Mouse (Mus musculus): ENCODE measurements around the gene E130114P18Rik.

Gene E130114P18Rik

DNA sequence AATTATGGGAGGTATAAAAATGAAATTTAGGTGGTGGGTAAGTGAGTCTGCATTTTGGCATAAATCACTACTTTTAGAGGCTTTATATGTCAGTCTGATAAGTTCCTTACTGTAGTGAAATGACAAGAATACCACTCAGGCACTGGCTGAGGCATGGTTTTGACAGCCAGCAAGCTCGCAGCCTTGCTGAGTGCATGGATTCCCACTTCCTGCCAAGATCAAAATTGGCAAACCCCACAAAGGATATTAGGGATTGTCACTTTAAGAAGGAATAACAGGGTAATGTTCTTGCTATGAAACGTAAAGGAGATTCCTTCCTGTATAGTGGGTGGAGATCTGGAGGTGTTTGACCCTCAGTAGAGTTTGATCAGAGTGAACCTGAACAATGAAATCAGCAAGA lies 27.4 kb upstream of the E130114P18Rik start:
- no peak for DNase-seq (ENCODE audit: low spot score in 2 of 2)

DNA sequence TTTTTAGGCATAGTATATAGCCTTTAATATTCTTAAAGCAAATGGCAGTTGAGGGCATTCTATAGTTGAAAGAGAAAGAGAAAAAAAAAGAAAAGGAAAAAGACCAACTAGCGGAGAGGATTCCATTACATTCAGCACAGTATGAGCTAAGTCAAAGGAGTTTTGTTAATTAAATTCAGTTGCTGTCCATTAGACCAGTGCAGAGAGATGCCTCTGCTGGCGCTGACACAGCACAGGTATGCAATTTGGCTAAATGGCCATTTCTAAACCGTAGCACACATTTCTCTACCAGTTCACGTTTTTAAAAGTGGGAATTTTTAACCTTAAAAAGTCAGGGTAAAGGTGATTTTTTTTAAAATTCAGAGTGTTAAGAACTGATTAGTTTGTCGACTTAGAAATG lies 26.8 kb upstream of the E130114P18Rik start:
- DNase-seq (ENCODE audit: low spot score in 2 of 2): no peak

DNA sequence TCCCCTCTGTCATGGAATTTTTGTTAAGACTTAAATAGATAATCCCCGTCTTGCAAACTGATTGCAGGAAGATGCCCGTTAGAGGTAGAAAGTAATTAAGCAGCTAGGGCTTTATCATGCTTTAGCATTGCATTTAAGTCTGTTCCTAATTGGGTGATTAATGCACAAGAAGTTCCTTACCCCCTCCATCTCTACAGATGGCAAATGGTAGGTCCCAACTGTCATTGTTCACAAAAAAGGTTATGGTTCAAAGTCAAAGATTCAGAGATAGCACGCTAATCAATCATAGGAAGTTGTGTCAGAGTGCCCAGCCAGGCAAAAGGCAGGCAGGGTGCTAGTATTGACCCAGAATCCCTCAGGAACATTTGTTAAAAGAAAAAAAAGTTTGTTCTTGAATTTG lies 25.9 kb upstream of the E130114P18Rik start:
- no peak for DNase-seq (ENCODE audit: low spot score in 2 of 2)

DNA sequence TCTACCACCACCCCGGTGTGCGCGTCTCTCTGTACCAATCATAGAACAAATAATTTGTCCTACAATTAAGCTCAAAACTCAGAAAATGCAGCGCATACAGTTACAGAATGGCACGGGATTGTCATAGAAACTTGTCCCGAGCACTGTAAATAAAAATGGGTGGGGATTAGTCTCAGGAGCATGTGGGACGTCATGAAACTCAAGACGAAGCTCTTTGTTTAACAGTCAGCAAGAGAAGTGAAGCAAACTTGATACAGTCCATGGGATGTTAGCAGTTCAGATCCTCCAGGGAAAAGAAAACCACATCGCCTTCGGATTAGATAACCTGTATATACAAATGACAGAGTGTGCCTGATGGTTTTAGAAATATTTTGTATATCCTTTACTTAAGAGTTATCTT lies 18.6 kb upstream of the E130114P18Rik start:
- DNase-seq (ENCODE audit: low spot score in 2 of 2): no peak

DNA sequence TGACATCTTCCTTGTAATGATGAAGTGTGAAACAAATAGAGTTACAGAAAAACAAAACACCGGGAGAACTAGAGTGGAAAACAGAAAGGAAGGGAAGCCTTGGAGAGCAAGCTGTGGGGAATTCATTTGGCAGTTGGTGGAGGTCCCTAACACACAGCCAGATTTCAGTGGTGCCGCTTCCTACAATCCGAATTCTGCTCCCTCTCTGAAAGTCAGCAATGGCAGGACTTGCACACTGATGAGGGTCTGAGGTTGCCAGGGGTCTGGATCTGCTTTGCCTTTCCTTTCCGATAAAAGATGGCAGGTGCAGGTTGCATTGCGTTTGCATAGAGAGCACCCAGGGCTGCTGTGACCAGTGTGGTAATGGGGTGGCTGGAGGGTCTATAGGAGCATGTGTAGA lies 18.1 kb upstream of the E130114P18Rik start:
- no peak for DNase-seq (ENCODE audit: low spot score in 2 of 2)

DNA sequence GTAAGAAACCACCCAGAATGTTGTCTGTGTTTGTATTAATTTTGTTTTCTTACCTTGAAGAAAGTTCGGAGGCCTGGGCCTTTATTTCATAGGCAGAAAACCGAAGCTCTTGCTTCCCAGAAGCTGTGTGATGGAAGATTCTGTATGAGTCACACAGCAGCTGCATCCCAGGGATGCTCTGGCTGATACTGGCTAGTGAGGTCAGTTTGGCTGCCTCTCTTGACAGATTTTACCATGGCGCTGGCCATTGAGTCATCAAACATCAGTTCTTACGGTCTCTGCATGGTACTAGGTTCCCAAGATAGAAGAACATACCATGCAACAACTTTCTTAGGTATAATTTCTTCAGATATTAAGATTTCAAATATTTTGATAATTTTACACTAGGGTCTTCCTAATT lies 17.0 kb upstream of the E130114P18Rik start:
- no peak for DNase-seq (ENCODE audit: low spot score in 2 of 2)

DNA sequence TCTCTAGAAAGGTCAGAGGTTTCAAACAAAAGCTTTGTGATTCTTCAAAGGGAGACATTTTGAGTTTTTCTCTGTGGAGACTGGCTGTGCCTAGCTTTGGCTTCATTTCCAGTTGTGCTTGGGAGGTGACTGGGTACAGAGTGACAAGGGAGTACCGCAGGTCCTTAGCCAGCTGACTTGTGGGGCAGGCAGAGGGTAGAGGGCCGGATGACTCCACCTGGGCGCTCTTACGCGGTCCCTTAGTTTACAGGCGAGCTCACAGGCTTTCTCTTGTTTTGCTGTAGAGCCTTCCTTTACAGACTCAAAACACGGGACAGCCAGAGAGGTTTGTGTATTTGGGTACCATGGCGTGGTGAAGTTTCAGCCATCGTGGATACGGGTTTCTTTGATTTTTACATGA lies 16.1 kb upstream of the E130114P18Rik start:
- DNase-seq (ENCODE audit: low spot score in 2 of 2): no peak

DNA sequence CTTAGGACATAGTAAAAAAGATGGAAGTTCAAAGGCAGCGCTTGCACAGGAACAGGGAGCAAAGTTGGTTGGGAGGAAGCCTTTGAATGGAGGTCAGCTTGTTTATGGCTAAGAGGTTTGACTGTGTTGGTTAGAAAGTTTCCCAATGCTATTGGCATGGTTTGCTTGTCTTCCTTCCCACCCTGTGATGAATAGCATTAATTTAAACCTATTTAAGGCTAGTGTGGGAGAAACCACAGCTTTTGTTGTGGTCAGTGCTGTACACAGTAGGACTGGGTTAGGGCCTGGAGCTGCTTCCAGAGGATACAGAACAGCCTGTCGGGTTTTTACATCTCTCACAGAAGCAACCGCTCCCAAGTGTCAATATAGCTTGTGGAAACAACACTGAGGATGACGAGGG lies 10.7 kb upstream of the E130114P18Rik start:
- DNase-seq (ENCODE audit: low spot score in 2 of 2): no peak

DNA sequence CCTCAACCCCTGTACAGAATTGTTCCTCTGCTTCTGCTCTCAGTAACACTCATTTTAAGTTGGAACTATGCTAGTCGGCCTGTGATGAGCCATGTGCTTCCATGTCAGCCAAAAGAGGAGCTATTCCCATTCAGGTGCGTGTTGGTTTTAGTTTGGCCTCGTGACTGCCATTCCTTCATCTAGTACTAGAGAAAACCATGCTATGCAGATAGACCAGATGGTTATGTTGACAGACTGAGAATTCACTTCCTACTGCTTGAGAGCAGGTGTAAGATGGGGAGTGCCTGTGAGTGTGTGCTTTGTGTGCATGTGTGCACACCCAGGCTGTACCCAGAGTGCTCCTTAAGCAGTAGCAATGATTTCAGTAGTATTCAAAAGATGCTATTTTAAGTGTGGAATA lies 9.6 kb upstream of the E130114P18Rik start:
- DNase-seq (ENCODE audit: low spot score in 2 of 2): no peak

DNA sequence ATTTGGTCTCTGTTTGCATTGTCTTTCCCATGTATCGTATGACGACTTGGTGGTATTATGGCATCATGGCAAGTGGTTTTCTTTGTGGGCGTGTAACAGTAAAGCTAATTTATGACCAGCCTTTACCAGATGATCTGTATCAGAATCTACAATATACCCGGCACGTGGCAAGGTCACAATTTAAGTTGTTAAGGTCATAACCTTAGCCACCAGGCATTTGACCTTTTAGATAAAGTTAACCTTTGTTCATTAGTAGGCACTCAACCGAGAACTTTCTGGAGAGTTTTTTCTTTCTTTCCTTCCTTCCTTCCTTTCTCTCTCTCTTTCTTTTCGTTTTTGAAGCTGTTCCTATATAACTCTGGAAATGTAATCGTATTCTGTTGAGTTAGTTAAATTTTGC lies 8.7 kb upstream of the E130114P18Rik start:
- no peak for DNase-seq (ENCODE audit: low spot score in 2 of 2)

DNA sequence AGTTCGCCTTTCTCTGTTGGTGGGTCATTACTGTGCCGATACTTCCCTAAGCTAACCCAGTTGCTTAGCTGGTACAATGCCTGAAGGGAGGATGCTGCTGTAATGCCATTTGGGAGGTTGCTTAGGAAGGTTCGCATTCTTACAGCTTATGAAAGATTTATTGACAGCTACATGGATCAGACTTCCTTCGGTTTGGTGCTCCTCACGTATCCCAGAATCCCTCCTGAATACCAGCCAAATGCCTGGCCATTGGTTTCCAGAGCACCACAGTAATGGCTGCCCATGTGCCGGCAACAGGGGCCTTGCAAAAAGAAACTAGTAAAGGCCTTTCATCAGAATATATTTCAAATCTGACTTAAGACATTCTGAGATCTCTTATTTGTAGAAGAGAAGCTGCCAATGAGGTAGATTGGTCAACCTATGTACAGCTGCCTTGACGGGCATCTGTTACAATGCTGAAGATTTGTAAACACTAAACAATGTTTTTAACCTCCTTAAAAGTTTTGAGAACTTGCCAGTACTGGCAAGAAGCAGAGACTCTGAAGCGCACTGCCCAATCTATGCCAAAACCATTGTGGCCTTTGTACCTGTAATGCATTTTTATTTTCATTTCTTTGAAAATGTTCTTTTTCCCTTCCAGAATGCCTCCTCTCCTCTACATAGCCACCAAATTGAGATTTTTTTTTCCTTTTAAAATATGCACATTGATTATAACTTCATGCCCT lies 7.8 kb upstream of the E130114P18Rik start:
- no peak for DNase-seq (ENCODE audit: low spot score in 2 of 2)

DNA sequence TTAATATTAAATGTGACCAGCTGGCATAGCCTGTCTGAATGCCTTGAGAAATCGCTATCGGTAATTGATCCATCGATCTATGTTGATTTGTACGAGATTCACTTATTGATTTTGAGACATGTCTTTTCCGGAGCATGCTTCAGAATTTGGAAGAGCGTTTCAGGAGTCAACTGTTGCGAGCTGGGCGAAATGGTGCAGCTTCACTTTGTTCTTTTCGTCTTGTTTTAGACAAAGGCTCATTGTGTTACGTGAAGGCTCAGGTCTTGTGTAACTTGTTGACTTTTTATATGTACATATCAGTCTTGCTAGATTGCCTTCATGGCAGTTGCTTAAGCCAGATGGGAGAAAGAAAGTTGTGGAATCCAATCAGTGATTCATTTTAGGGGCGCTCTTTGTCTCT lies 6.4 kb upstream of the E130114P18Rik start:
- no peak for DNase-seq (ENCODE audit: low spot score in 2 of 2)

DNA sequence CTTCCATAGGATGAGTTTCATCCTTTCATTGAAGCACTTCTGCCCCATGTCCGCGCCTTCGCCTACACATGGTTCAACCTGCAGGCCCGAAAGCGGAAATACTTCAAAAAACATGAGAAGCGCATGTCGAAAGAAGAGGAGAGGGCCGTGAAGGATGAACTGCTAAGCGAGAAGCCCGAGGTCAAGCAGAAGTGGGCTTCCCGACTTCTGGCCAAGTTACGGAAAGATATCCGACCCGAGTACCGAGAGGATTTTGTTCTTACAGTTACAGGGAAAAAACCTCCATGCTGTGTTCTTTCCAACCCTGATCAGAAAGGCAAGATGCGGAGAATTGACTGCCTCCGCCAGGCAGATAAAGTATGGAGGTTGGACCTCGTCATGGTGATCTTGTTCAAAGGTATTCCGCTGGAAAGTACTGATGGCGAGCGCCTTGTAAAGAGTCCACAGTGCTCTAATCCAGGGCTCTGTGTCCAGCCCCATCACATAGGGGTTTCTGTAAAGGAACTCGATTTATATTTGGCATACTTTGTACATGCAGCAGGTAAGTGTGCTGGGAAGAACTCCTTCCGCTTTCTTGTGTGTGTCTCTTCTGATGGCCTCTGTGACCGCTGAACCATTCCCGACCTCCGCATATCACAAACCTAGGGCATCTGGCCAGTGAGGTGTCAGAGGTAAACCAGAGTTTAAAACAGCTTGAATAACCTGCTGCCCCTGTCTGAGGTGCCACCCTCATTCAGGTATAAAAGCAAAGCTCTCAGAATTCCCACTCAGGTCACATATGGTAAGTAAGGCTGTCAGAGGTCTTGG lies 5.4 kb upstream of the E130114P18Rik start:
- DNase-seq (ENCODE audit: low spot score in 2 of 2): no peak

DNA sequence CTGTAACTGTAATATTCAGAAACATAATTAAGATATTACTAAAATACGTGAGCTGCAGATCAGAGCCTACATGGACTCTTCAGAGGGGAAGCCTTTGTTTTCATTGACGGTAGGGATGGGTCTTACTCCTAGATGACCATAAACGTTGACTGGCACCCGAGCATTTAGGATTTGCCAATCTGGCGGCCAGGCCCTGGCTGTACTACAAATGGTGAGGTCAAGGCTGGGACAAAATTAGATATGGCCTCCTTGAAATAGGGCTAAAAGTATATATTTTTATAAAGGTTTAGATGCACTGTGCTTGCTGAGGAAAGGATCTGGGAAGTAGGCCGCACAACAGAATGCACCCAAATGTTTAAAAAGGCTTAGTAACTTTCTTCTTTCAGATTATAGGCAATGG lies 4.6 kb upstream of the E130114P18Rik start:
- no peak for DNase-seq (ENCODE audit: low spot score in 2 of 2)

DNA sequence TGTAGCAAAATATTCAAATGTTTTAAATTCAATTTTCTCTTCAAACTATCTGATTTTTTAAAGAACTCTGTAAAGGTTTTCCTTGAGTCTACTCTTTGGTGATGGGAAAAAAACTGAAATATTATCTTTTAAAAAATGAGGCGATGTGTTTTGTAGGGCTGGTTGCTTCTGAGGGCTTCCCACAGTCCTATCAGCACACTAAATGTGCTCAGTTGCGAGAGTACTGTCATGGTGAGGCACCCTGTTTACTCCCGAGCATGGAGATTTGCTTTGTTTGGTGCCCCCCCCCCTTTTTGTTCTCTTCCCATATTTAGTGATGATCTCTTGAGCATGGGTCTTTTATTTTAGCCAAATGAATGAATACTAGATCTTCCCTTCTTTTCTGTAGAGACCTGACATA lies 4.2 kb upstream of the E130114P18Rik start:
- no peak for DNase-seq (ENCODE audit: low spot score in 2 of 2)

DNA sequence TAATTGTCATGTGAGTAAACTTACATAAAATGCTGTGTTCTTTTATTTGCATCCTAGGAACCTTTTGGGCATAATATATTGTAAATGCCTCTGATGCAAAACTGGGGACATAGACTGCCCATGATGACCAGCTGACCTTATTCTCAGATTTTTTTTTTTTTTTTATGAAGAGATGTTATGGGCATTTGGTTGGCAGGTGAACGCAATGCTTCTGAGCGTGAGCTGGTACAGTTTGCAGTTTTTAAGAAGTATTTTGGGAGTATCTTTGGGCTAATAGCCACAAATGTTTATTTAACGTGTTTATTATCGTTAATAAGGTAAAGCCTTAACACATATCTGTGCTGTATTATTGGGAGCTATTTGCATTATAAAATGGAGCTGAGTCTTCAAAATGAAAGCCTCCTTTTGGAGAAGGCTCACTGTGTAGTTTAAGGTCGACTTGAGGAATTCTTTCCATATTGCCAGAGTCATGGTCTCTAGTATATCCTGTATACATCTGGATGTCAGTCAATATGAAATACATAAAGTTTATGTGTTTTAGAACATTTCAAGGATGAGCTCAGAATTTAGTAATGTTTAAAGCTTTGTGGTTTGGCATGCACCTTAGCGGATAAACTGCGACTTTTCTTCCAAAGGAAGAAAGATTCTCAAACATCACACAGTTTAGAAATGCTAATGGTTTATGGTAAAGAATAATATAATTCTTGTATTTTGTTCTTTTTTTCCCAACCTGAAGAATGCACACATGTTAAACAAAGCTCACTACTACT lies 3.0 kb upstream of the E130114P18Rik start:
- no peak for DNase-seq (ENCODE audit: low spot score in 2 of 2)

DNA sequence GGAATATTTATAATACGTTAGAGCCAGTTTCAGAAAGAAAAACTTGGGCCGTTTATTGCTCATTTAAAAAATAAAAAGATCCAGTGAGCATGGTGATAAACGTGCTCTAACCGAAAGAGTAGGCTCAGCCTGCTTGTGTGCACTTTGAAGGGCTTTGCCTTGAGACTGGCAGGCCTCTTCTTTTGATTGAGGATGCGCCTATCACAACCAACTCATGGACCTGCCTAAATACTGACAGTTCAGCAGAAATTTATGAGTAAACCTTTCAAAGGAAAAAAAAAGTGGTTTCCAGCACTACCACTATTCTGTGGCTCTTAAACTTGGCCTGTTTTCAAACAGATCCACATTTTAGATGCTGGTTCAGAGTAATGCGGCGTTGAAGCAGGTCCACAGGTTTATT lies 2.1 kb upstream of the E130114P18Rik start:
- DNase-seq (ENCODE audit: low spot score in 2 of 2): no peak

DNA sequence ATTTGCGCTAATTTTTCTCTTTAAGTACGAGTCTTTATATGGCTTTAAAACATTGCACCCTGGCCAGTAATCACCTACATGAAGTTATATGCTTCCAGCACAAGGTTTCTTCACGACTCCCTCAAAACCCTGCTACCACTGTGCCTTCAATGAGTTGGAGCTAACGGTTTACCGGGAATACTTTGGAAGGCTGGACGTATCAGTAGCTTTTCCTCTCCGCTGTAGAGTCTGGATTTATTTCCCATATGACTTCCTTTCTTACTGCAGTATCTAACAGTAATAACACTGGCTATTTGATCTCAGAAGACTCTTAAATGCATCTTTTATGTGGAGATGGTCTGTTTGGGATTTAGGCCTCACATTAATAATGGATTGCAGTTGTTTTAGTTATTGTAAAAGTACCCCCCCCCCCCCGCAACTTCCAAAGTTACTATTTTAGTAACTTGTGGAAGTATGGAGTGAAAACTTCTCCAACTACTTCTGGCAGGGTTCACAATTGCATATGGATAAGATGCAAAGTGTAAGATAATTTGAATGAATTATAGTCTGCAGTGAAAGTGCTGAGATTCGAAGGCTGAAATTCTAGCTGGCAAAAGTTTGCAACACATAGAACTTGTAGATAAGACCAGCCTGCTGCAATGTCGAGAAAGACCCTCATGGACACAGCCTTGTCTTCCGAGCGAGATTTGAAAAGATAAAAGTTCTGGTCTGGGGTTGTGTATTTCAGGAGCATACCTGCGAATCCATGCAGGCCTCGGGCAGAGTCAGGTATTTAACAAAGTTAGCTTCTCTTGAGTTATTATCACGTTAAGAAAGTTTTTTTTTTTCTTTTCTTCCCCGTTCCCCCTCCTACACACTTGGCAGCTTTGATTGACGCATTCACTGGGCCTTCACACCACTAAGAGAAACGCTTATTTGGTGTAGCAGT lies 1.4 kb upstream of the E130114P18Rik start:
- no peak for DNase-seq (ENCODE audit: low spot score in 2 of 2)

DNA sequence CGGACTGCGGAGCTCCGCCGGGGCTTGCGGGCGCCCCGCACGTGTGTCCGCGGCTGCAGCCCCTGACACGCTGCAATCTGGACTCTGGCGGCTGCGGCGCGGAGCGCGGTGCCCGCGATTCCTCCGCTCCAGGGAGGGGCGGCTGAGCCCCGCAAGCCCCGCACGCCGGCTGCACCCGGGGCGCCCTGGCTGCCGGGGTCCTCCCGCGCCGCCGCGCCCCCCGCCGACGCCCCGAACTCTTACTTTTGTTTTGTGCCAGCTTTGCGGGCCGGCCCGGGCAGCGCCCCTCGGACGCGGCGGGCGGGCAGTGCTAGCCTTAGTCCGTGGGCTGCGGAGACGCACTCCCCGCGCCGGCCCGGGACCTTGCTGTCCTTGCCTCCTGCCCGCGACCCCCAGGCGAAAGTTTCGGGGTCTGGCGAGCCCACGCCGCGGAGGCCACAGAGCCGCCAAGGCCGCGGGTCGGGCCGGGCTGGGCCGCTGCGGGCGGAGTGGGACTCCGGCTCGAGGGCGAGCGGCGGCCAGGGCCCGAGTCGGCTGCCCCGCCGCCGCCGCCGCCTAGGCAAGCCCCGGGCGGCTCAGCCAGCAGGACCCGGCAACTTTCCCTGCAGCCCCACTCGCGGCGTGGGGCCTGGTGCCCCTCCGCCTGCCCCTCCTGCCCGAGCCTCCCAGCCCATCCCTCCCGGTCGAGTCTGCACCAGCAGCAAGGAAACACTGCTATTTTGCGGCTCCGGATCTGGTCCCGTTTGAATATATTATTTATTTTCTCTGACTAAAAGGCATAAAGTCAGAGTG lies 529 bp upstream of the E130114P18Rik start:
- DNase-seq (ENCODE audit: low spot score in 2 of 2): no peak

DNA sequence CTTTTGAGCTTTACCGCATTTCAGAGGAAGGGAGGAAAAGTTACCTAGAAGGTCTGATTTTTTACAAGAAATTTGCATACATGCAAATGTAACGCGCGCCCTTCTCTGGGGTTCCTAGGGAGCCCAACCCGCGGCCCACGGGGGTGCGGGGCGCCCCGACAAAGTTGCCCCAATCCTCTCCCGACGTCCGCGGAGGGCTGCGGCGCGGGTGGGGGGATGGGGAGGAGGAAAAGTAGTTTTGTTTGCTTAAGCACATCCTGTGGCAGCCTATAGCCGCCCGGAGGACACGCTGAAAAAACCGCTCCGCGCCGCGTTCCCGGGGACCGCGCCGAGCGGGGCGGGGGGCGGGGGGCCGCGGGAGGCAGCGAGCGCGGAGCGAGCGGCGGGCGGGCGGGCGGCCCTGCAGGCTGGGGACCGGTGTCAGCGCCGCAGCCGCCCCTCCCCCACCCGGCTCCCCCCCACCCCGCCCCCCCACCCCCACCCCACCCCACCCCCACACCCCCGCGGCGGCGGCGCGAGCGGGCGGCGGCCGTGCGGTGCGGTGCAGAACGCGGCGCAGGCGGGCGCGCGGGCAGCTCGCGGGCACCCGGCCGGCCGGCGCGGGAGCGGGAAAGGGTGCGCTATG lies 685 bp downstream of the E130114P18Rik start:
- peak in 1 of 2 experiments; percentile 33 for DNase-seq (ENCODE audit: low spot score in 2 of 2)

Data from spleen, postnatal 14 days (tissue).